Mouse (Mus musculus) embryo, embryonic 10.5 days (tissue): ENCODE results near the gene Ap1m2.
A peak's percentile ranks its signal among the peaks of the same experiment; 100 is the strongest.
"Not testable (repeated sequence)": the region's sequence is repeated elsewhere in the genome, so short reads cannot be mapped to it uniquely, and the experiment has no call there.

Experiments used
- DNase-seq: peaks from one replicate; pipeline ENCODE4 v3.0.0-alpha.2; 2015; ENCODE audit warnings: low spot score

The Ap1m2 gene

DNA sequence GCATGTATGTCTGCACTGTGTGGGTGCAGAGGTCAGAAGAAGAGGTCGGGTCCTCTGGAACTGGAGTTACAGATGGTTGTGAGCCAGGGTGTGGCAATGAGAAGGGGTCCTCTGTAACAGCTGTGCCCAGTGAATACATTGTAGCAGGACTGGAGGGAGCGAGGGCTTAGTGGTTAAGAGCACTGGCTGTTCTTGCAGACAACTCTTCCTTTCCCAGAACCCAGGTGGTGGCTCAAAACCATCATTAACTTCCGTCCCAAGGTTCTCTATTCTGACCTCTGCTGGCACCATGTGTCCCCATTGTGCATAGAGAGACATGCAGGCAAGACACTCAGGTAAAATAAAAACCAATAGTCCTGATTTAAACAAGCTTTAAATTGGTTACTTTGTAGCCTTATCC lies 15.4 kb upstream of the Ap1m2 start:
- no peak for DNase-seq

DNA sequence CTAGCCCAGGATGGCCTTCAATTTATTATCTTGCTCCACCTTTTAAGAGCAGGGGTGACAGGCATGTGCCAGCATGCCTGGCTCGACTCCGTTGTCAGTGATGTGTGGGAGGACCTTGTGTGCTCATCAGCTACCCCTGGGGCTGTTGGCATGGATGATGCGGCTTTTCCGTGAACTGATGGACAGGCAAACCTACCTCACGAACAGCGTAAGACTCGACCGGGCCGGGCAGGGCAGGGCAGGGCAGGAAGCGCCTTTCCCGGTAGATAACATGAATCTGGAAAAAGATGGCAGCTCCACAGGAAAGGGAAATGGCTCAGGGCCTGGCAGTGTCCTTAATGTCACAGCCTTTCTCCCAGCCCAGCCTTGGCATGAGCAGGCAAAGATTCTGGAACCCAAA lies 12.1 kb upstream of the Ap1m2 start:
- no peak for DNase-seq

DNA sequence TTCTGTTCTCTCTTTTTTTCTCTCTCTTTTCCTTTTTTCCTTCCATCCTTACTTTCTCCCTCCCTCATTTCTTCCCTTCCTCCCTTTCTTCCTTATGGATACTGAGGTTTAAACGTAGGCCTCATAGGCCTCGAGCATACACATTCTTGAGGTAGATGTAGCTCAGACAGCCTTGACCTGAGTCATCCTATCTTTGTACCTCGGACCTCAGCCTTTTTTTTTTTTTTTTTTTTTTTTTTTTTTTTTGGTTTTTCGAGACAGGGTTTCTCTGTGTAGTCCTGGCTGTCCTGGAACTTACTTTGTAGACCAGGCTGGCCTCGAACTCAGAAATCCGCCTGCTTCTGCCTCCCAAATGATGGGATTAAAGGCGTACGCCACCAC lies 10.8 kb upstream of the Ap1m2 start:
- not testable (repeated sequence) for DNase-seq

DNA sequence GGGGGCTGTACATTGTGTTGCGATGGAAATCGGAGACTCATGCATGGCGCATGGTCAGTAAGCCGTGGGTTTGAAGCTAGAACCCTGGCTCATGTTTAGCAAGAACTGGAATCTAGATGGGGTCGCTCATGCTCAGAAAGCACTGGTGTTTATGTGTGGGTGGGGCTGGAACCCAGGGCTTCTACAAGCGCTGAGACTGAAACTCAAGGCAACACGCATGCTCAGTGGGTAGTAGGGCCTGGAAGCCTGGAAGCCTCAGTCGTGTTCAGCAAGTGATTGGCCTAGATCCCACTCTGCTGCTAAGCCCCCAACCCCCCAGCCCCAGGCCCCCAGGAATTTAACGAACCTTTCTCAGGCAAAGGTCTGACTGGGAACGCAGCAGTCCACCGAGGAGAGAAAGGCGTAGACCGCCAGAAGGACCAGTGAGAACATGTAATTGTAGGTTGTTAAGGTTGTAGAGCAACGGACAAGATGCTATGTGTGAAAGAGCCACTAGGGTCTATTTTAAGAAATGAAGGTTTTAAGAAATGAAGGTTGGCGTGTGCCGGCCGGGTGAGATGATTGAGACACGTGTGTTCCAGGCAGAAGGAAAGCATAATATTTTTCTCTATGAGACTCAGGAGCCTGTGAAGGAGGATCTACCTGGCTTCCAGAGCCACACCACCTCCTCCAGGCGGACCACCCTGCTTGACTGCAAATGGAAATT lies 10.2 kb upstream of the Ap1m2 start:
- no peak for DNase-seq

DNA sequence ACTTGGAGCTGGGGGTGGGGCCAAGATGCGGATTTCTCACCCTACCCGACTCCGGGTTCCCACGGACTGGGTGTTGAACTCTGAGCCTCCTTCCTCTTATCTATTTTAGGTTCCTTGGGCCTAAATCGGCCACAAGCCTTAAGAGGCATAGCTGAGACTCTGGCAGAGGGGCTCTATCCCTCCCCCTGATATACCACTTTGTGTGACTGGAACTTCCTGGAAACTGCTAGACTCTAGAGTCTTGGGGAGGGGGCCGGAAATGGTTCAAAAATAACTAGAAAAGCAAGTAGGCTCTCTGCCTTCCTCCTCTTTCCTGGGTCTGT lies 9.3 kb upstream of the Ap1m2 start:
- peak; percentile 35 for DNase-seq

DNA sequence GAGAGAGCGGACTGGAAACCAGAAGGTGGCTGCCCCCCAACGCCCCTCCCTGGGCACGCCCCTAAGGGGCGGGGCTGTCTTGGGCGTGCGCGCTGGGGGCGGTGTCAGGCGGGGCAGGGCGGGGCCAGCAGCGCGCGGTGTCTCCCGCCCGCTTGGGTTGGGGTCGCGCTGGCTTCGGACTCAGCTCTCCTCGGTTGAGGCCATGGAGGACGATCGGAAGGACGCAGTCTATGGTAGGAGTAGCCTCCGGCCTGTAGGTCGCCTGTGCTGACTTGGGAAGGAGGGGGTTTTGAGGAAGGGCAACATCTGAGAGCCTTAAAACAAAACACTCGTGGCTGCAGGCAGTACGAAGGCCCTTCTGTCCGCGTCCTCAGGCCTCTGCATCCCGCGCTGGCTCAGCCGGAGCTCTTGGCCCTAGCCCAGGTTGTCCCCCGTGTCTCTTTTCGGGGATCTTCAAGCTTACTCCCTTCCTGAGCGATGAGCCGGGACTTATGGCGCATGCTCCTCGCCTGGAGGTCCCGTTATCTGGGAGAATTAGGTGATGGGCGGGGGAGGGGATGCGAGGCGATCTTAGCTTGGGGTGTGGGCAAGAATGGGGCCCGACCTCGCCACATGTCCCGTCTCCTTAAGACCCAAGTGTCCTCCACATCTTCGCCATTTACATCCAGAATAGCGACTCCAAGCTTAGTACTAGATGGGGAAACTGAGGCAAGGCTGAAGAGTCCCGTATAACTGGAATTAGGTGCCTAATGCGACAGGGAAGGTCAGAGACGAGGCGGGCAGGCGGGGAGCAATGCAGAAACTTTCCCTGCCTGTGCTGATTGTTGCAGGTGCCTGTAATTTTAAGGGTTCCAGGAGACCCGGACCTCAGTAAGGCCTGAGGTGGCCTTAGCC lies 8.7 kb upstream of the Ap1m2 start, which contains the start of gene Slc44a2:
Slc44a2 (plus strand) TSS at position 80 of the 894 bp plus-strand sequence.
- peak; percentile 94 for DNase-seq

DNA sequence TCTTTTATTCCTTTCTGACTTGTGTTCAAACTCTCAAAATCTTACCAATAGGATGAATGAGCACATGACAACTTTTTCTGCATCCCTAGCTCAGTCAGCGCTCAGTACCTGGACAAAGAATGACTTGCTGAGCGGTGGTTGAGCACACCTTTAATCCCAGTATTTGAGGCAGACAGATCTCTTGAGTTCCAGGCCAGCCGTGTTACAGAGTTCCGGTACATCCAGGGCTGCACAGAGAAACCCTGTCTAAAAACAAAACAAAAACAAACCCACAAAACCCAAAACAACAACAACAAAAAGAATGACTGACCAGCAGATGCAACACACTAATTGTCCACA lies 8.1 kb upstream of the Ap1m2 start:
- DNase-seq, result no peak

DNA sequence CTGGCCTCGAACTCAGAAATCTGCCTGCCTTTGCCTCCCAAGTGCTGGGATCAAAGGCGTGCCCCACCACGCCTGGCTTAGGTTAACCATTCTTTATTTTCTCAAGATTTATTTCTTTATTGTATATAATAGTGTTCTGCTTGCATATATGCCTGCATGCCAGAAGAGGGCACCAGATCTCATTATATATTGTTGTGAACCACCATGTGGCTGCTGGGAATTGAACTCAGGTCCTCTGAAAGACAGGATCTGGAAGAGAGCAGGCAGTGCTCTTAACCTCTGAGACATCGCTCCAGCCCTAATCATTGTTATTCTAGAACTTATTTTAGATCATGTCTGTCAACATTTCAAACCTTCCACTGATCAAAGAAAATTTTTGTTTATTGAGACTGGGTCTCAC lies 7.4 kb upstream of the Ap1m2 start:
- DNase-seq, result no peak

DNA sequence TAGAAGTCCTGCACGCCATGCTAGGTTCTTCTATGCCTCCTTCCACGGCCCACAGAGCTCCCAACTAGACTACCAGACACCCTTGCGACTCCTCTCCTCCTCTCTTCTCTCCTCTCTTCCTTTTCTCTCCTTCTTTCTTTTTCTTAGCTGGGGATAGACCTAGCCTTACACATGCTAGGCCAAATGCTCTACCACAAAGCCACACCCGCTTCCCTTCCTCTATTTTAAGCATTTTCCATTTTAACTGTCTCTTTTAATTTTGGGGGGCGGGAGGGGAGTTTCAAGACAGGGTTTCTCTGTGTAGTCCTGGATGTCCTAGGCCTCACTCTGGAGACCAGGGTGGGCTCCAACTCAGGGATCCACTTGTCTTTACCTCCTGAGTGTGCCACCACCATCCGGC lies 6.7 kb upstream of the Ap1m2 start:
- DNase-seq, result no peak

DNA sequence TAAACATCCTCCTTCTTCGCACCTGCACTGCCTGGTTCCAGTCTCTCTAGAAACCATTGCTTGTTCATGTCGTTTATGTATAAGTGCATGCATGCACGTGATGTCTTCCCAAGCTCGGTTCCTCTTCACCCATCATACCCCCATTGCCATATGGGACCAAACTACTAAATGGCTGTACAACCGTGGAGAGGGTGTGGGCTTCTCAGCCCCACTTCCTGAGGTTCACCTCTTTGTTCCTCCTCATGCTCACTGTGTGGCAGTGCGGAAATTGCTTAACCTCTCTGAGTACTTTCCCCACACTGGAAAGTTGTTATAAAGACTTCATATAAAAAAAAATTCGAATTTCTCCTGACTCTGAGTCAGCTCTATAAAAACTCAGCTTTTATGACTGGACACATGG lies 4.6 kb upstream of the Ap1m2 start:
- no peak for DNase-seq

DNA sequence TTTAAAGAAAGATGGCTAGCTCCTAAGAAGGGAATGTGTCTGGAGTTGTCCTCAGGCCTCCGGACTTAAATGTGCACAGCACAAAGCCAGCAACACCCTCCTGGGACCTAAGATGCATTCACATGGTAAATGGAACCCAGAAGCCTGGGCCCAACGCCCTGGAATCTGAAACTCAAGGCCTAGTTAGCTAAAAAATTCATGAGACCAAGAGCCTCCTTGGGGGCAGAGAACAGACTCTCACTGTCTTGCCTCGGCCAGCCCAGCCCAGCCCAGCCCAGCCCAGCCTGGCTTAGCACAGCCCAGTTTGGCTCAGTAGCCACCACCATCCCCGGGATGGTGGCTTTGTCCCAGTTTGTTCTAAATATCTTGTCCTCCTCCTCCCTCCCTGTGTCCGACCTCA lies 3.3 kb upstream of the Ap1m2 start:
- no peak for DNase-seq

DNA sequence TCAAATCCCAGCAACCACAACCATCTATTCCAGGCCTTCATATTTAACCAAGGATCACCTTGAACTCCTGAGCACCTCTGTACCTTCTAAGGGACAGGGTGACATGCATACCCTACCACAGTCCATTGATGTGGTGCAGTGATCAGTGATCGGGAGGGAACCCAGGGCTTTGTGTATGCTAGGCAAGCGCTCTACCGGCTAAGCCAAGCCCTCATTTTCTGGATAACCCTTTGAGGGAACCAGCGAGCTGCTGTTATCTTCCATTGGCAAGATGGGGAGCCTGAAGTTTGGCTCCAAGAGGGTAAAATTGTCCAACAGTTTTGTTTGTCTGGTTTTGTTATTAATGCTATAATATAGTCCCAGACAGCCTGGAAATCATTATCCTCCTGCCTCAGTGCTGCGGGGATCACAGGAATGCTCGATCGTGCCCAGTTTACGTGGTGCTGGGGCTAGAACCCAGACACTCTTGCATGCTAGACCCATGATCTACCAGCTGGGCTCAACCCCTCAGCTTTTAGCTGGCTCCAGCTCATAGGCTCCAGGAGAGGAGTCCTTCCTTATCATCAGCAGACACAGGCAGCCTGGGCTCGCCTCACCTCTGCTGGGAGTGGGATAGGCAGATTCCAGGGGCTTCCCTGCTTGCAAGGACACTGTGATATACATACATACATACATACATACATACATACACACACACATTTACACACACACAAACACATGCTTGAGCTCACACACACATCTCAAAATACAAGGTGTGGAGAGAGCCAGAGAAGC lies 2.4 kb upstream of the Ap1m2 start:
- no peak for DNase-seq

DNA sequence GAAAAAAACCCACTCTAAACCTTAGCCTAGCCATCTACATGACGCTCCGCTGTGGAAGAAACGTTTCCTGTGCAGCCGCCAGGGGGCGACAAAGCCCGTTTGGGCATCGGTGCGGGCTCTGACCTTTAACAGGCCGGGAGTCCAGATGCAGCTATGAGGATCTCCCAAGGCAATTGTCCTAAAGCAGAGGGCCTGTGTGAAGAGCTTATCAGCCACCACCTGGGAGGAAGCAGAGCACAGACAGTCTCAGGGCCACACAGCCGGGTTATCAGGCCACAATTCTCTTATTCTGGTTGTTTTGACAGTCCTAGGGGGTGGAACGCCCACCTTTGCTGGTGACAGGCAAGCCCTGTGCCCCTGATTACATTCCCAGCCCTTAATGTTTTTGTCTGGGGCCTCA lies 1.3 kb upstream of the Ap1m2 start:
- DNase-seq, result peak; percentile 94

DNA sequence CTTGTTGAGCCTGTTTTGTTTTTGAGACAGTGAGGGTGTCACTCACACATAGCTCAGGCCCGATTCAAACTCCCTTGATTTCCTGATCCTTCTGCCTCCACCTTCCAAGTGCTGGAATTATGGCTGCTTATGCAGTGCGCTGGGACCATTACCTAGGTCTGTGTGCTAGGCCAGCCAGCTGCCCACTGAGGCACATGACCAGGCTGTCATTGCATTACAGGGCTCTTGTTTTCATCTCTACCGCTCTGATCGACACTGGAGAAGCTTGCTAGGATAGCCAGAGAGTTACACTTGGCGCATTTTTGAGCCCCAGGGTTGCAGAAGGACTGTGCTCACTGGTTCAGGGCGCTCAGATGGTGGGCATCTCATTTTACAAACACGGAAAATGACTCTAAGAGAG lies 442 bp downstream of the Ap1m2 start:
- DNase-seq, result no peak

DNA sequence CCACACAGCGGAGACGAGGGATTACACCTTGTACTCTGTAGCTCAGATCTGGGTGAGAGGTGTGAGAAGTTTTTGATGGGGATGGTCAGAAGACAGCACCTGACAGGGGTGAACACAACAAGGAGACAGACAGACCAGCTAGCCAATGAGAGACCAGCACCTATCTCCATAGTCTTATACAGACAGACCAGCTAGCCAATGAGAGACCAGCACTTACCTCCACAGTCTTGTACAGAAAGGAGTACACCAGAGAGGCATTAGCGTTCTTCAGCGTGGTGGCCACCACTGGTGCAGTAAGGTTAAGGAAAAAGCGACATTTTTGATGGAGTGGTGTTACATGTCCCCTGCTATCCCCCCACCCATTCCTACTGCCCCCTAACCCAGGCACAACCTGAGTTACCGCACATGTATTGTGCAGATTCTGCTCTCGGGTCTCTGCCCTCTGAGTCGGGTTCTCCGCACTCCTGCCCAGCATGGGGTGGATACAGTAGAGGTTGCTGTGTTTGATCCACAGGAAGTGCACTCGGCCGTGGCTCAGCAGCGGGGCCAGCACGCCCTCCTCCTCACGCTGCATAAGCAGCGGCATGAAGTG lies 2.9 kb downstream of the Ap1m2 start:
- DNase-seq, result no peak

DNA sequence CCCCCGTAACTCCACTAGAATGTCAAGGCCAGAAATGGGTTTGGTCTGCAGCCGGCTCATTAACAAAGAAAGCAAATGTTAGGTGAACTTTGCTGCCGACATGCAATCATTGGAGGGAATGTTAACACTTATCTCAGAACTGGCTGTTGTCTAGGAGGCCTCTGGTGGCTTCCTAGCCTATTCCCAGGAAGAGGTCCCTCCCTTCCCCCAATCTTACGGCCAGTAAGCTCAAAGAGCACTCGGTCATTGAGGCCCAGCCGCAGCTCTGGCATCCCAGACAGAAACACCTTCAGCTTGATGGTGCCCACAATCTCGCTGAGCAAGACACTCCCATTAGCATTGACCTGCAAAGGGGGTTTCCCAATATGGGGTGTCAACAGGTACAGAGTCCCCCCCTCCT lies 7.1 kb downstream of the Ap1m2 start:
- no peak for DNase-seq

DNA sequence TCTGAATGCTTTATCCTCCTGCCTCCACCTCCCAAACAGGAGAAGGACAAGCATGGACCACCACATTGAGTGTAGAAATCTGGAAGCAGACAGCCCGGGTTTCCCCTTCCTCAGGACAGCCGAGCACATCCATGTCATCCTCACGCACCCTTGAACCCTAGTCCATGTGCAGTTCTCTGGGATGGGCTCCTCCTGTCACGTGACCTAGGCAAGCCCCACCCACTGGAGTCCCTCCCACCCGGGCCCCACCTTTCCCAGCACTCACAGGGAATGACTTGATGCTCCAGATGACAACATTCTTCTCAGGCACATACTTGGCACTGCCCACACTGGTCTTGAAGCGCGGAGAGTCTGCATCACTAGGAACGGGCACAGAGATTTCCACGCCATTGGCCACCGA lies 13.1 kb downstream of the Ap1m2 start:
- no peak for DNase-seq

DNA sequence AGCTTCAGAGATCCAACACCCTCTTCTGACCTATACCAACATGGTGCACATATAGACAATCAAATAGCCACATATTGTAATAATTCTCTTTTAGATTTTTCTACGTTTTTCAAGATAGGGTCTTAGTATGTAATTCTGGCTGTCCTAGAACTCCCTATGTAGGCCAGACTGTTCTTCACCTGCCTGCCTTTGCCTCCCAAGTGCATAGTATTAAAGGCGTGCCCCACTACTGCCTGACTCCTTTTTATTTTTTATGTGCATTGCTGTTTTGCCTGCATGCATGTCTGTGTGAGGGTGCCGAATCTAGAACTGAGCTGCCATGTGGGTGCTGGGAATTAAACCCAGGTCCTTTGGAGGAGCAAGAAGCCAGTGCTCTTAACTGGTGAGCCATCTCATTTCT lies 19.9 kb downstream of the Ap1m2 start:
- no peak for DNase-seq

DNA sequence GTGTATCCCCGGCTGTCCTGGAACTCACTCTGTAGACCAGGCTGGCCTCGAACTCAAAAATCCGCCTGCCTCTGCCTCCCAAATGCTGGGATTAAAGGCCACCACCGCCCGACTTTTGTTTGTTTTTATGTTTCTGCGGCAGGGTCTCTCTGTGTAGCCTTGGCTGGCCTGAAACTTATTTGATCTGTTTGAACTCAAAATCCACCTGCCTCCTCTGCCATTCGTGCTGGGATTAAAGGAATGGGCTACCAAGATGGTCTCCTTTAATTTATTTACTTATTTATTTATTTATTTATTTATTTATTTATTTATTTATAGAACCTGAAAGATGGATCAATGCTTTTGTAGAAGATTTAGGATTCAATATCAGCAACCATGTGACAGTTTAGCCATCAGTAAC lies 20.3 kb downstream of the Ap1m2 start:
- DNase-seq, result peak; percentile 35

DNA sequence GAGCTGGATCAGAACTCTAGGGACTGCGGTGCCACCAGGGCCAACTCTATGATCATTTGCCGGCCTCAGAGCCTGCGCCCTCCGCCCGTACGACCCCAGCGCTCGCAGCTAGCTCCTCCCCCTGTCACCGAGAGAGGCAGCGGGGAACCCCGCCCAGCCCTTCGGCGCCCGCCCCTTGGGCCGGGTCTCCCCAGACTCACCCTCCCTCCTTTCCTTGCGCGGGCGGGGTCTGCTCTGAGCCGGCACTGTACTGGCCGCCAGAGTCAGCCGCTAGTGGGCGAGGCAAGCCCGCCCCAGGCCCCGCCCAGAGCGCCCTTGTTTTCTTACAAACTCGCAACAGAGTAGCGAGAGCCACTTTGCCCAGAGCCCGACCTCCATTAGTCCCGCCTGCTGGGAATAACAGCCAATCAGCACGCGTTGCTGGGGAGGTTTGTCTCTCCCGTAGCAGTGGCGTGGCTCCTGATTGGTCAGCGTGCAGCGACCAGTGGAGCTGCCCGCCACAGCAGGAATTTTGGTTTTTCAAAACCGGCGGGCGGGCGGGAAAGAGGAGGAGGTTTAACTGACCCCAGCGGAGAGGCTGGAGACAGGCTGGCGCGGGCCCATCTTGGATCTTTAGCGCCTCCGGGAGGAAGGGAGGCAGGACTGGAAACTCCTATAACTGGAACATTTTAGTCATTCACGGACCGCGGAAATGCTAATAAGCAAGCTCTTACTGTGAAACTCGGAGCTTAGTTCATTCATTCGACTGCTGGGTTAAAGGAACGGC lies 20.9 kb downstream of the Ap1m2 start, which contains the start of gene Cdkn2d:
Cdkn2d (minus strand) TSS at position 386 of the 766 bp plus-strand sequence.
- DNase-seq, result peak; percentile 100

DNA sequence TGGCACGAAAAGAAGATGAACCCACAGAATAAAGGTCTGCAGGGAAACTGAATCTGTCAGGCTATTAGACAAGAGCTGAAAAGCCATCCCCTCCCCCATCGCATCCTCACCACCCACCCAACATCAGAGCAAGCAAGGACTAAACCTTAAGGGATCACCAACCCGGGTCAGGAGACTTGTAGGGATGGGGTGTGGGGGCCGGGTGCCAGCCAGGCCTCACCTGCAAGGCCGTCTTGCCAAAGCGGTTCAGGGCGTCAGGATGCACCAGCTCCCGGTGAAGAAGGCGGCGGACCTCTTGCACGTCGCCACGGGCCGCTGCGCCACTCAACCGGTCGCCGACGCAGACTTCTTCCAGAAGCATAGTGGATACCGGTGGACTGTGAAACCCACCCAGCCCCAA lies 21.5 kb downstream of the Ap1m2 start:
- no peak for DNase-seq

DNA sequence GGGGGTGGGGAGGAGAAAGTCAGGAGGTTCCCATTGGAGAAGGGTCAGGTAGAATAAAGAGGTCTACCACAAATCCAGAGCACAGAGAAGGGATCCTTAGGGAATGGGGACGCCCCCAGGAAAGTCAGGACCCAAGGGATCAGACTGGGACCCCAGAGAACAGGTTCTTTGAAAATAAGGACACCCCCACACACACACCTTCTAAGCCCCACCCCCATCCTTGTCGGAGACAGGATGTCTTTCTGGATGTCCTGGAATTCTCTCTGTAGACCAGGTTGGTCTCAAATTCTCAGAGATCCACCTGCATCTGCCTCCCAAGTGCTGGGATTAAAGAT lies 22.8 kb downstream of the Ap1m2 start:
- DNase-seq, result no peak
